In genomic region chr8:47218021-47218420, GRCm38 (mm10) we compare ENCODE assay signal across 8 mouse cellular contexts.
A peak's percentile ranks its signal among the peaks of the same experiment; 100 is the strongest.
DNase-seq lines count a peak whose midpoint lies in the region; ATAC-seq and TF ChIP-seq lines count a peak whose summit lies in the region.
"Had no signal": no experiment of that assay in that cellular context is flagged by ENCODE, and none has a peak within 500 bp of the region (broad histone marks: within the 10 kb centered on the region; RNA-seq: fewer than 3 reads in every experiment).

No protein-coding gene starts in this region.

- no peaks in the 10 kb centered on the region for H3K27me3 ChIP-seq in lung, embryonic 14.5 days (ENCODE audit: insufficient read depth, low read length)
- H3K27me3 ChIP-seq in embryonic facial prominence, embryonic 11.5 days (ENCODE audit: control insufficient read depth, insufficient read depth, low read length), result no peaks in the 10 kb centered on the region
- H3K27me3 ChIP-seq: limb, embryonic 12.5 days had no signal

- no peak overlapping the region for H3K27ac ChIP-seq in lung, embryonic 14.5 days (ENCODE audit: low read depth)
- no peak overlapping the region for H3K27ac ChIP-seq in embryonic facial prominence, embryonic 11.5 days (replicated peaks; ENCODE audit: low read depth, low read length)
- peak overlapping the region; percentile 87 for H3K27ac ChIP-seq in olfactory bulb, adult 2 months (ENCODE audit: insufficient read depth, low read depth, low read length)
- H3K27ac ChIP-seq: limb, embryonic 12.5 days had no signal

- peak; percentile 58 for ATAC-seq in lung, embryonic 14.5 days (ENCODE audit: insufficient read depth)
- ATAC-seq in embryonic facial prominence, embryonic 11.5 days (replicated peaks; ENCODE audit: insufficient number of reproducible peaks, low FRiP score, low TSS enrichment, low read depth), result 0 out of 2 replicates have a peak, but pooled peaks have one; percentile 39
- ATAC-seq in megakaryocyte-erythroid progenitor cell, adult 5-6 weeks (replicated peaks; ENCODE audit: low FRiP score, low TSS enrichment, poor library complexity, severe bottlenecking), result no peak

- no peaks in the 10 kb centered on the region for H3K36me3 ChIP-seq in lung, embryonic 14.5 days (ENCODE audit: insufficient read depth)
- no peaks in the 10 kb centered on the region for H3K36me3 ChIP-seq in embryonic facial prominence, embryonic 11.5 days (replicated peaks; ENCODE audit: control insufficient read depth, insufficient read depth, low read depth, low read length)
- H3K36me3 ChIP-seq: limb, embryonic 12.5 days had no signal

- no peak overlapping the region for H3K9ac ChIP-seq in lung, embryonic 14.5 days
- no peak overlapping the region for H3K9ac ChIP-seq in embryonic facial prominence, embryonic 11.5 days (replicated peaks; ENCODE audit: low read length)
- H3K9ac ChIP-seq: limb, embryonic 12.5 days had no signal

- no peaks in the 10 kb centered on the region for H3K4me1 ChIP-seq in lung, embryonic 14.5 days (ENCODE audit: insufficient read depth)
- no peaks in the 10 kb centered on the region for H3K4me1 ChIP-seq in lung, adult 2 months (ENCODE audit: control insufficient read depth, insufficient read depth, low read length)
- no peaks in the 10 kb centered on the region; the same call in 1 of the 2 replicates for H3K4me1 ChIP-seq in embryonic facial prominence, embryonic 11.5 days (ENCODE audit: control insufficient read depth, insufficient read depth, low read length)
- peaks cover 25% of the 10 kb centered on the region for H3K4me1 ChIP-seq in olfactory bulb, adult 2 months (ENCODE audit: control insufficient read depth, insufficient read depth, low read length)

- no peak for DNase-seq in lung, embryonic 14.5 days
- no peak for DNase-seq in lung, adult 2 months
- DNase-seq in embryonic facial prominence, embryonic 11.5 days (ENCODE audit: low spot score), result peak; percentile 43
- DNase-seq in heart, postnatal 10 days, result peak; percentile 62 to 64
- no peak for DNase-seq in liver

- H3K4me3 ChIP-seq in lung, embryonic 14.5 days (ENCODE audit: low read depth, low read length), result no peak overlapping the region
- no peak overlapping the region for H3K4me3 ChIP-seq in lung, adult 2 months (replicated peaks; ENCODE audit: extremely low read depth, low read depth, low read length)
- H3K4me3 ChIP-seq in embryonic facial prominence, embryonic 11.5 days (ENCODE audit: low read depth, low read length), result no peak overlapping the region
- H3K4me3 ChIP-seq in olfactory bulb, adult 2 months (ENCODE audit: insufficient read depth, low read depth, low read length), result no peak overlapping the region
- H3K4me3 ChIP-seq: limb, embryonic 12.5 days had no signal

- no peak for TF ChIP-seq CTCF in lung, embryonic 14.5 days (IDR thresholded peaks at IDR 0.05; ENCODE audit: low read depth)
- no peak for TF ChIP-seq CTCF in lung, adult 2 months (IDR thresholded peaks at IDR 0.05; ENCODE audit: insufficient read depth, low read length)
- TF ChIP-seq CTCF in olfactory bulb, adult 2 months (IDR thresholded peaks at IDR 0.05; ENCODE audit: insufficient read depth, low read depth, low read length), result no peak

- 24% methylated on average over 8 of the region's 8 CpGs for WGBS in lung, embryonic 14.5 days
- 47% methylated on average over 8 of the region's 8 CpGs for WGBS in lung, adult 2 months
- WGBS in embryonic facial prominence, embryonic 11.5 days, result 51% methylated on average over 8 of the region's 8 CpGs
- WGBS in olfactory bulb, adult 2 months, result 17% methylated on average over 8 of the region's 8 CpGs

- H3K9me3 ChIP-seq in lung, embryonic 14.5 days (ENCODE audit: low read depth, low read length), result no peaks in the 10 kb centered on the region
- no peaks in the 10 kb centered on the region for H3K9me3 ChIP-seq in embryonic facial prominence, embryonic 11.5 days (replicated peaks; ENCODE audit: control insufficient read depth, low read length)
- H3K9me3 ChIP-seq: limb, embryonic 12.5 days had no signal

- TF ChIP-seq POLR2A in lung, adult 2 months (IDR thresholded peaks at IDR 0.05; ENCODE audit: borderline replicate concordance, extremely low read depth, low read depth, low read length), result no peak
- TF ChIP-seq POLR2A in olfactory bulb, adult 2 months (IDR thresholded peaks at IDR 0.05; ENCODE audit: insufficient read depth, low read depth, low read length), result no peak

- intact Hi-C loops in heart, postnatal 10 days (cut with DNase I), result no loop called here

- no peak overlapping the region for H3K4me2 ChIP-seq in lung, embryonic 14.5 days
- no peak overlapping the region for H3K4me2 ChIP-seq in embryonic facial prominence, embryonic 11.5 days (ENCODE audit: low read depth, low read length)
- H3K4me2 ChIP-seq: limb, embryonic 12.5 days had no signal

Comparison
In these comparisons a context has a peak if more than half of its experiments do, and no peak if none do; other contexts are left out.
1. DNase-seq: peak in embryonic facial prominence, embryonic 11.5 days (single experiment) and heart, postnatal 10 days (2 of 2); none in lung, embryonic 14.5 days (single experiment), lung, adult 2 months (single experiment) and liver (single experiment).